In genomic region chr15:7132741-7133140, GRCm38 (mm10) we compare ENCODE assay signal across 10 mouse cellular contexts. TPM values are rescaled to one million over a fixed set of nuclear protein-coding genes. Genes with fewer than 3 reads are reported as not detected.
A peak's percentile ranks its signal among the peaks of the same experiment; 100 is the strongest.
DNase-seq lines count a peak whose midpoint lies in the region; ATAC-seq and TF ChIP-seq lines count a peak whose summit lies in the region.
"Had no signal": no experiment of that assay in that cellular context is flagged by ENCODE, and none has a peak within 500 bp of the region (broad histone marks: within the 10 kb centered on the region; RNA-seq: fewer than 3 reads in every experiment).

No protein-coding gene starts in this region.

- H3K4me3 ChIP-seq in kidney, embryonic 14.5 days (ENCODE audit: low read length) = no peak overlapping the region
- H3K4me3 ChIP-seq in G1E (ENCODE audit: low read depth, low read length) = no peak overlapping the region
- H3K4me3 ChIP-seq in intestine, embryonic 15.5 days (replicated peaks) = no peak overlapping the region
- H3K4me3 ChIP-seq: myocyte; stomach, embryonic 15.5 days had no signal

- no peak overlapping the region for H3K27ac ChIP-seq in kidney, embryonic 14.5 days (ENCODE audit: low read depth, low read length)
- no peak overlapping the region for H3K27ac ChIP-seq in intestine, embryonic 15.5 days
- H3K27ac ChIP-seq: stomach, embryonic 15.5 days had no signal

- no peaks in the 10 kb centered on the region for H3K36me3 ChIP-seq in kidney, embryonic 14.5 days (ENCODE audit: control insufficient read depth, insufficient read depth, low read length)
- H3K36me3 ChIP-seq in G1E (replicated peaks) = no peaks in the 10 kb centered on the region
- H3K36me3 ChIP-seq in intestine, embryonic 15.5 days = no peaks in the 10 kb centered on the region
- H3K36me3 ChIP-seq: stomach, embryonic 15.5 days had no signal

- peaks cover 17% of the 10 kb centered on the region for H3K4me1 ChIP-seq in kidney, embryonic 14.5 days (ENCODE audit: control insufficient read depth, insufficient read depth, low read length)
- no peaks in the 10 kb centered on the region for H3K4me1 ChIP-seq in G1E (ENCODE audit: insufficient read depth, low read depth, low read length)
- H3K4me1 ChIP-seq in intestine, embryonic 15.5 days (replicated peaks) = peaks cover 13% of the 10 kb centered on the region; the same call in 1 of the 2 replicates

- no peak overlapping the region for H3K4me2 ChIP-seq in kidney, embryonic 14.5 days (replicated peaks; ENCODE audit: low read depth, low read length)
- no peak overlapping the region for H3K4me2 ChIP-seq in intestine, embryonic 15.5 days (replicated peaks)
- H3K4me2 ChIP-seq: stomach, embryonic 15.5 days had no signal

- no peak overlapping the region for H3K9ac ChIP-seq in kidney, embryonic 14.5 days (ENCODE audit: low read depth, low read length)
- no peak overlapping the region for H3K9ac ChIP-seq in intestine, embryonic 15.5 days
- H3K9ac ChIP-seq: stomach, embryonic 15.5 days had no signal

- no peaks in the 10 kb centered on the region for H3K27me3 ChIP-seq in kidney, embryonic 14.5 days (ENCODE audit: control insufficient read depth, insufficient read depth, low read length)
- peaks cover 14% of the 10 kb centered on the region for H3K27me3 ChIP-seq in G1E (ENCODE audit: insufficient read depth, low read length)
- H3K27me3 ChIP-seq in intestine, embryonic 15.5 days (replicated peaks) = no peaks in the 10 kb centered on the region
- H3K27me3 ChIP-seq: stomach, embryonic 15.5 days had no signal

- H3K9me3 ChIP-seq in kidney, embryonic 14.5 days (ENCODE audit: control insufficient read depth, low read length) = no peaks in the 10 kb centered on the region
- H3K9me3 ChIP-seq in G1E (replicated peaks) = peaks cover 9% of the 10 kb centered on the region
- H3K9me3 ChIP-seq in intestine, embryonic 15.5 days = no peaks in the 10 kb centered on the region
- H3K9me3 ChIP-seq: stomach, embryonic 15.5 days had no signal

- 56% methylated on average over 13 of the region's 13 CpGs for WGBS in kidney, embryonic 14.5 days
- 58% methylated on average over 13 of the region's 13 CpGs for WGBS in intestine, embryonic 15.5 days

- TF ChIP-seq CTCF in G1E (IDR thresholded peaks at IDR 0.05; ENCODE audit: low read depth, low read length) = no peak

- no peak for ATAC-seq in kidney, embryonic 14.5 days (ENCODE audit: low FRiP score, low TSS enrichment)
- ATAC-seq in G1E (ENCODE audit: extremely low read depth, insufficient number of reproducible peaks, low FRiP score, poor library complexity, severe bottlenecking) = peak; percentile 22; the same call in 1 of the 2 replicates
- peak; percentile 79 for ATAC-seq in granulocyte monocyte progenitor cell, adult 5-6 weeks (replicated peaks; ENCODE audit: poor library complexity, severe bottlenecking)
- ATAC-seq in intestine, embryonic 15.5 days = no peak

- DNase-seq in kidney, postnatal 10 days = peak; percentile 52
- no peak for DNase-seq in G1E (ENCODE audit: low spot score)
- DNase-seq in retina, postnatal 1 day = peak; percentile 16
- no peak for DNase-seq in layer of hippocampus, adult 8-10 months (ENCODE audit: low spot score in 2 of 2)
- DNase-seq: cerebellum, postnatal 36 days had no signal

RNA-seq across cellular contexts. Expression of gene Lifr, which starts 42.3 kb away (rescaled TPM):
- 15.2 and 33.5 TPM in 2 replicates for polyA plus RNA-seq in kidney, embryonic 14.5 days (2014; fragmentation: Nextera tagmentation; extraction: Ambion mirVana)
- total RNA-seq in G1E (2014; fragmentation: Nextera tagmentation) (not detected in 2 replicates), G1E (2017) (0.06 and 0.11 TPM in 2 replicates)
- polyA plus RNA-seq in G1E (2012) = not detected in 2 replicates
- total RNA-seq in granulocyte monocyte progenitor cell, adult 5-6 weeks (2014; fragmentation: Nextera tagmentation) = not detected in 2 replicates
- total RNA-seq in granulocyte monocyte progenitor cell, adult 5-6 weeks (2017) = 0.15 and 1.3 TPM in 2 replicates
- 10 to 100 TPM; 43.7 to 56.5 (median 52.1) TPM for total RNA-seq in layer of hippocampus, adult 8-10 months (2022)
- polyA plus RNA-seq in intestine, embryonic 15.5 days (2015; fragmentation: Nextera tagmentation; extraction: Ambion mirVana) = 16.4 and 17.4 TPM in 2 replicates

Comparison
In these comparisons a context has a peak if more than half of its experiments do, and no peak if none do; other contexts are left out.
1. DNase-seq: peak in kidney, postnatal 10 days (single experiment) and retina, postnatal 1 day (single experiment); none in G1E (single experiment) and layer of hippocampus, adult 8-10 months (0 of 2).
2. ATAC-seq: peak in G1E (single experiment) and granulocyte monocyte progenitor cell, adult 5-6 weeks (single experiment); none in kidney, embryonic 14.5 days (single experiment) and intestine, embryonic 15.5 days (single experiment).
3. RNA of gene Lifr, which starts 42.3 kb away (total RNA-seq): 43.7 to 56.5 TPM in layer of hippocampus, adult 8-10 months; 0.15 to 1.3 TPM in granulocyte monocyte progenitor cell, adult 5-6 weeks and 0.06 to 0.11 TPM in G1E; every median in the first group is over 10 times any median in the second.